Mouse (Mus musculus): ENCODE measurements around the gene Ddit4. TPM values are rescaled to one million over a fixed set of nuclear protein-coding genes. Genes with fewer than 3 reads are reported as not detected.

Gene Ddit4
- total and polyA plus RNA-seq, 3 experiments = 39.5 to 136 (median 50.6) TPM

DNA sequence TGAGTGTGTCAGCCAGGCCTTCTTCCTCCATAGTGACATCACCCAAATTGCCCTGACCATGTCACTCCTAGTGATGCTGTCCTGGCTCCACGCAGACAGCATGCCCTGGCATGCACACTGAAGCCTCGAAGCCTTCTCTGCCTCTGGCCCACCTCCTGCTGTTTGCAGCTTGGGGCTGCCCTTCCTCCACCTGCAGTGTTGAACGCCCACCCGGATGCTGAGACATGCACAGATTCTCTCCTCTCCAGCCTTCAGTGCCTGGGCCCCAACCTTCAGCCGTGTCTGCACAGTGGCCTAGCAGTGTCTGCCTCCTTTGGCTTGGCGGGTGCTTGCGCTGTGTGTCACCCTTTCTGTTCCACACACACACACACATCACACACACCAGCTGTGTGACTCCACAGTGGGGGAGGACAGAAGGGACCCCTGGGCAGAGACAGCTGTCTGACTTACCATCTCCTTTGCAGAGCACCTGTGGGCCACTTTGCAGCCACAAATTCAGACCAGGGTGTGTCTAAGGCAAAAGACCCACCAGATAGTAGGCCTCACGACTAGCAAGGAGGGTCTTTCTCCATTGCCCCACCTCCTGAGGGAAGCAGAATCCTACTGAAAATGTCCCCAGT lies 49.5 kb downstream of the Ddit4 start (continued):
- TF ChIP-seq ETS1 (conservative IDR thresholded peaks at IDR 0.05; ENCODE audit: low read depth, low read length) (peak; percentile 42; the same call in 1 of the 2 replicates), USF1 (IDR thresholded peaks at IDR 0.05; ENCODE audit: low read depth, low read length) (no peak), PAX5 (IDR thresholded peaks at IDR 0.05; ENCODE audit: low read length) (no peak), ELF1 (IDR thresholded peaks at IDR 0.05; ENCODE audit: low read depth, low read length) (0 out of 2 replicates have a peak, but pooled peaks have one; percentile 12), USF2 (conservative IDR thresholded peaks at IDR 0.05; ENCODE audit: low read depth, low read length) (no peak), CHD1 (IDR thresholded peaks at IDR 0.05; ENCODE audit: low read depth, low read length) (peak; percentile 72; the same call in 1 of the 2 replicates), RAD21 (IDR thresholded peaks at IDR 0.05; ENCODE audit: low read depth, low read length) (no peak), E2F4 (IDR thresholded peaks at IDR 0.05; ENCODE audit: insufficient replicate concordance, low read depth, low read length) (no peak)

DNA sequence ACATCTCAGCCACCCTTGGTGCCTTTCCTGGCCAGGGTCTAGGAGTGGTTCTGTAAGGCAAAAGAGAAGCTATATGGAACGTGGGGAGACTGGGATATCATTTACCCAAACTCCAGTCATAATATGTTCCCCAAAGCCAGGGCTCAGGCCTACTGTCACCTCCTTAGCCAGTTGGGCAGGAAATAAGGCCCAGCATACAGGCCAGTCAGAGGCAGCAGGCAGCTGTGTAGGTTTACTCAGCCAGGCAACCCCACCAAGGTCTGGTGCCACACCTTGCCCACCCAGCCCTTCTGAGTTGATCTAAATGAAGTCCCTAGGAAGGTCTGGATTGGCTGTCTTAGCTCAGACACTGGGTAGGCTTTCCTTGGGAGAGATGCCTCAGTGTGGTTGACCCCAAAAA lies 50.2 kb downstream of the Ddit4 start:
- Histone ChIP-seq H3K4me1 (ENCODE audit: control insufficient read depth in 1 of 2, insufficient read depth in 2 of 2) (peaks cover 59 to 77% of the 10 kb centered on the region in 2 experiments), H3K27me3 (replicated peaks) (no peaks in the 10 kb centered on the region), H3K4me2 (ENCODE audit: insufficient read depth, low read depth, poor library complexity, severe bottlenecking) (no peak overlapping the region), H3K9me3 (replicated peaks; ENCODE audit: low read length) (no peaks in the 10 kb centered on the region), H3K79me2 (replicated peaks; ENCODE audit: control insufficient read depth, extremely low read depth, insufficient read depth, poor library complexity, severe bottlenecking) (no peaks in the 10 kb centered on the region), H3K36me3 (replicated peaks in 1 of 2; ENCODE audit: control insufficient read depth in 1 of 2, insufficient read depth in 1 of 2, low read length in 1 of 2) (peaks cover 15 to 18% of the 10 kb centered on the region in 2 experiments), H3K27ac (ENCODE audit: insufficient read depth, low read depth) (peak overlapping the region; percentile 90), H3K4me3 (replicated peaks in 1 of 3; ENCODE audit: low read depth in 2 of 3, low read length in 2 of 3, poor library complexity in 1 of 3) (no peak overlapping the region), H3K9ac (ENCODE audit: insufficient read depth, low read depth) (no peak overlapping the region)
- dilution Hi-C loops (cut with MboI; ENCODE audit: extremely low pct_ligation_motif_present, extremely low pct_unique_long_range_greater_than_20kb, low sequenced_read_pairs) (no loop called here), in situ Hi-C loops (cut with MboI; ENCODE audit: low pct_ligation_motif_present, low pct_unique_long_range_greater_than_20kb, low sequenced_read_pairs) (loop anchor here (25.0 kb wide), 1 partner anchor 486 kb away; the partner anchor contains the start of gene Gm17455)
- no peak for DNase-seq (ENCODE audit: extremely low read depth)
- TF ChIP-seq RCOR1 (conservative IDR thresholded peaks at IDR 0.05; ENCODE audit: low read depth, low read length) (no peak), MYC (IDR thresholded peaks at IDR 0.05; ENCODE audit: low read depth, low read length) (no peak), TBP (conservative IDR thresholded peaks at IDR 0.05; ENCODE audit: low read depth, low read length) (no peak), USF1 (IDR thresholded peaks at IDR 0.05; ENCODE audit: low read depth, low read length) (no peak), JUN (IDR thresholded peaks at IDR 0.05; ENCODE audit: insufficient read depth, low read depth, low read length) (no peak)

DNA sequence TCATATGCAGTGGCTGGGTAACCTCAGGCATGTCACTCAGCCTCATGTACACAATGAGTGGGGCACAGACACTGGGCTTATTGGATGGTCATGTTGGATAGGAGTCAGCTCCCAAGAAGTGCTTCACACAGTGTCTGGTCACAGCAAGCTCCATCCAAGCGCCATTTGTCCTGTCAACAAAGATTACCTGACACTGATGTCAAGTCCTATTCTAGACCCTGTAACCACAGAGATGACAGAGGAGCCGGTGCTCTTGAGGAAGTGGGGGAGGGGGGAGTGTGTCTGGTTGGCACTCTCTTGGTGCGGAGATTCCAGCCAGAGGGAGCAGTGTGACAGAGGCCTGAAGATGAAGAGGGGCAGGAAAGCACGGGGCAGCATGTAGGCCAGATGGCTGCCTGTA lies 50.7 kb downstream of the Ddit4 start:
- H3K9ac ChIP-seq (ENCODE audit: insufficient read depth, low read depth) = peak overlapping the region; percentile 67; the same call in 1 of the 2 replicates
- H3K27me3 ChIP-seq (replicated peaks) = no peaks in the 10 kb centered on the region
- no peak overlapping the region for H3K4me2 ChIP-seq (ENCODE audit: insufficient read depth, low read depth, poor library complexity, severe bottlenecking)
- no peaks in the 10 kb centered on the region for H3K79me2 ChIP-seq (replicated peaks; ENCODE audit: control insufficient read depth, extremely low read depth, insufficient read depth, poor library complexity, severe bottlenecking)
- peaks cover 21 to 23% of the 10 kb centered on the region in 2 experiments for H3K36me3 ChIP-seq (replicated peaks in 1 of 2; ENCODE audit: control insufficient read depth in 1 of 2, insufficient read depth in 1 of 2, low read length in 1 of 2)
- H3K27ac ChIP-seq (ENCODE audit: insufficient read depth, low read depth) = peak overlapping the region; percentile 90
- H3K4me1 ChIP-seq (ENCODE audit: control insufficient read depth in 1 of 2, insufficient read depth in 2 of 2) = peaks cover 64 to 79% of the 10 kb centered on the region in 2 experiments
- dilution Hi-C loops (cut with MboI; ENCODE audit: extremely low pct_ligation_motif_present, extremely low pct_unique_long_range_greater_than_20kb, low sequenced_read_pairs) = no loop called here
- no peaks in the 10 kb centered on the region for H3K9me3 ChIP-seq (replicated peaks; ENCODE audit: low read length)
- H3K4me3 ChIP-seq (replicated peaks in 1 of 3; ENCODE audit: low read depth in 2 of 3, low read length in 2 of 3, poor library complexity in 1 of 3) = peak overlapping the region in 1 of 3 experiments; percentile 14
- no peak for DNase-seq (ENCODE audit: extremely low read depth)
- in situ Hi-C loops (cut with MboI; ENCODE audit: low pct_ligation_motif_present, low pct_unique_long_range_greater_than_20kb, low sequenced_read_pairs) = loop anchor here (25.0 kb wide), 1 partner anchor 486 kb away; the partner anchor contains the start of gene Gm17455
- TF ChIP-seq ETS1 (conservative IDR thresholded peaks at IDR 0.05; ENCODE audit: low read depth, low read length) (peak; percentile 53), E2F4 (IDR thresholded peaks at IDR 0.05; ENCODE audit: insufficient replicate concordance, low read depth, low read length) (no peak), RCOR1 (conservative IDR thresholded peaks at IDR 0.05; ENCODE audit: low read depth, low read length) (no peak), CTCF (conservative IDR thresholded peaks at IDR 0.05 in 1 of 2, IDR thresholded peaks at IDR 0.05 in 1 of 2; ENCODE audit: low read depth in 2 of 2, low read length in 2 of 2) (no peak), NELFE (IDR thresholded peaks at IDR 0.05; ENCODE audit: low read depth, low read length) (no peak), POLR2AphosphoS2 (IDR thresholded peaks at IDR 0.05; ENCODE audit: low read depth, low read length) (no peak), RAD21 (IDR thresholded peaks at IDR 0.05; ENCODE audit: low read depth, low read length) (no peak), SMC3 (IDR thresholded peaks at IDR 0.05; ENCODE audit: low read depth, low read length) (no peak), MEF2A (IDR thresholded peaks at IDR 0.05; ENCODE audit: borderline replicate concordance, low read depth, low read length) (peak; percentile 93), BHLHE40 (IDR thresholded peaks at IDR 0.05; ENCODE audit: low read depth, low read length) (peak; percentile 46), CHD2 (IDR thresholded peaks at IDR 0.05; ENCODE audit: low read length) (peak; percentile 86), MAFK (IDR thresholded peaks at IDR 0.05; ENCODE audit: insufficient replicate concordance, low read length) (no peak), UBTF (IDR thresholded peaks at IDR 0.05; ENCODE audit: low read depth, low read length) (no peak), MAZ (IDR thresholded peaks at IDR 0.05; ENCODE audit: low read depth, low read length) (peak; percentile 57; the same call in 1 of the 2 replicates), USF1 (IDR thresholded peaks at IDR 0.05; ENCODE audit: low read depth, low read length) (no peak), ELF1 (IDR thresholded peaks at IDR 0.05; ENCODE audit: low read depth, low read length) (peak; percentile 29; the same call in 1 of the 2 replicates), USF2 (conservative IDR thresholded peaks at IDR 0.05; ENCODE audit: low read depth, low read length) (no peak), KAT2A (IDR thresholded peaks at IDR 0.05; ENCODE audit: insufficient replicate concordance, low read length) (no peak), SIN3A (IDR thresholded peaks at IDR 0.05; ENCODE audit: low read length) (peak; percentile 64), POLR2A (IDR thresholded peaks at IDR 0.05; ENCODE audit: low read depth, low read length) (no peak), NRF1 (IDR thresholded peaks at IDR 0.05; ENCODE audit: low read depth, low read length) (0 out of 2 replicates have a peak, but pooled peaks have one; percentile 8), TBP (conservative IDR thresholded peaks at IDR 0.05; ENCODE audit: low read depth, low read length) (no peak), TCF12 (IDR thresholded peaks at IDR 0.05; ENCODE audit: low read depth, low read length) (peak; percentile 64; the same call in 1 of the 2 replicates)
